Mouse (Mus musculus) liver, embryonic 15.5 days (tissue): ENCODE data around the gene Kcnq5. TPM values are rescaled to one million over a fixed set of nuclear protein-coding genes. Genes with fewer than 3 reads are reported as not detected.

Experiments used
- ATAC-seq: fragments of 200-750 bp; cut with Nextera tagmentation; 2 replicates; pipeline ENCODE4 v1.8.0; 2017; ENCODE audit warnings: moderate number of reproducible peaks, mild to moderate bottlenecking, moderate library complexity; ENCODE audit not compliant: insufficient read depth
- H3K27ac ChIP-seq: fragments of 300-500 bp; sonication (generic); replicated peaks from 2 replicates; pipeline ENCODE4 v1.5.1; 2015; ENCODE audit warnings: mild to moderate bottlenecking, inconsistent platforms
- H3K27me3 ChIP-seq: fragments of 300-500 bp; sonication (generic); 2 replicates; pipeline ENCODE4 v1.6.1; 2015; ENCODE audit warnings: mild to moderate bottlenecking, inconsistent platforms
- H3K36me3 ChIP-seq: fragments of 300-500 bp; sonication (generic); replicated peaks from 2 replicates; pipeline ENCODE4 v1.6.1; 2015; ENCODE audit warnings: moderate library complexity, mild to moderate bottlenecking, inconsistent platforms
- H3K4me1 ChIP-seq: fragments of 300-500 bp; sonication (generic); replicated peaks from 2 replicates; pipeline ENCODE4 v1.6.1; 2015; ENCODE audit warnings: inconsistent platforms
- H3K4me2 ChIP-seq: fragments of 300-500 bp; sonication (generic); 2 replicates; pipeline ENCODE4 v1.6.1; 2015; ENCODE audit warnings: moderate library complexity, mild to moderate bottlenecking, inconsistent platforms
- H3K4me3 ChIP-seq: fragments of 300-500 bp; sonication (generic); replicated peaks from 2 replicates; pipeline ENCODE4 v1.5.1; 2015; ENCODE audit warnings: mild to moderate bottlenecking, inconsistent platforms
- H3K9ac ChIP-seq: fragments of 300-500 bp; sonication (generic); 2 replicates; pipeline ENCODE4 v1.6.1; 2015; ENCODE audit warnings: moderate library complexity, mild to moderate bottlenecking, inconsistent platforms
- H3K9me3 ChIP-seq: fragments of 300-500 bp; sonication (generic); replicated peaks from 2 replicates; pipeline ENCODE4 v1.6.1; 2016; ENCODE audit warnings: inconsistent platforms
- WGBS: fragments of 180-500 bp; shearing (Covaris S2); methylation state at CpG from one replicate; pipeline ENCODE4 v1.1.7; 2015; ENCODE audit warnings: mixed read lengths; ENCODE audit not compliant: insufficient replicate concordance; 5-methylcytosine and 5-hydroxymethylcytosine counted together
- polyA plus RNA-seq: library from polyadenylated mRNA; unstranded; fragments of >200 nt; fragmentation: Nextera tagmentation; extraction: Ambion mirVana; gene quantifications from 2 replicates; pipeline ENCODE4 v1.2.1, GENCODE M21; 2015

Gene Kcnq5
- polyA plus RNA-seq, 1 experiment from 2014 or later: 0.10 TPM

- H3K4me3 ChIP-seq: no peak overlapping the region
- H3K27me3 ChIP-seq: no peaks in the 10 kb centered on the region
- no peak for ATAC-seq
- no peaks in the 10 kb centered on the region for H3K9me3 ChIP-seq
- no peak overlapping the region for H3K4me2 ChIP-seq
- H3K4me1 ChIP-seq: no peaks in the 10 kb centered on the region
- H3K27ac ChIP-seq: no peak overlapping the region
- H3K36me3 ChIP-seq: no peaks in the 10 kb centered on the region
- WGBS: 55% methylated on average over 3 of the region's 3 CpGs
- no peak overlapping the region for H3K9ac ChIP-seq
Observed at GRCm38 (mm10) chr1:21836337-21836736, 125.4 kb downstream of the Kcnq5 start.

DNA sequence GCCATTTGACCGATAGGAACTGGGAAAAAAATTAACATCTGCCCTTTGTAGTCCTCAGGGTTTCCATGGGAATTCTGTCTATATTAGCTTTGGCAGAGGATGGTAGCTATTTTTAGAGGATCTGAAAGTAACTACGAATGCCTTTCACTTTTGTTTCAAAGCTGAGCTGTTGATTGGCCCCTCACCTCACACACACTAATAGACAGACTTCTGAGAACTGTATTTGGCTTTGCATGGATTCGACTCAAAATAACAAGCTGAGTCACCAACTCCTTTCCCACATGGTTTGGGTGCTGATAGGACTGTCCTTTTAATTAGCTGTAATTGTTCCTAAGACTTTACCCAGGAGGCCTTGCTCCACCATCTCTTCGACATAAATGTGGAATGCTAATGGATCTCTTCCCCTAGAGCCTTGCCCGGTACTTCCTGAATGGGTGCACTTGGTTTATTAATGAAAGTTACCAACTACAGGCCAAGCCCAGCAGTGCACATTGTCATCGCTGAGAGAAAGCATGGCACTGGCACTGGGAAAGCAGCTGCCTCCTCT is 131.8 kb downstream of the Kcnq5 start:
- Histone ChIP-seq H3K27me3 (no peaks in the 10 kb centered on the region), H3K4me2 (no peak overlapping the region), H3K4me1 (no peaks in the 10 kb centered on the region), H3K4me3 (no peak overlapping the region), H3K9ac (no peak overlapping the region), H3K36me3 (no peaks in the 10 kb centered on the region), H3K9me3 (no peaks in the 10 kb centered on the region), H3K27ac (no peak overlapping the region)
- 61% methylated on average over 6 of the region's 6 CpGs for WGBS
- ATAC-seq: no peak

GRCm38 (mm10) chr1:21820066-21820630 is 141.6 kb downstream of the Kcnq5 start:
- no peak overlapping the region for H3K27ac ChIP-seq
- no peaks in the 10 kb centered on the region for H3K9me3 ChIP-seq
- 63% methylated on average over 10 of the region's 10 CpGs for WGBS
- H3K27me3 ChIP-seq: no peaks in the 10 kb centered on the region
- no peaks in the 10 kb centered on the region for H3K4me1 ChIP-seq
- no peak overlapping the region for H3K4me2 ChIP-seq
- no peak overlapping the region for H3K9ac ChIP-seq
- H3K4me3 ChIP-seq: no peak overlapping the region
- ATAC-seq: no peak
- no peaks in the 10 kb centered on the region for H3K36me3 ChIP-seq

DNA sequence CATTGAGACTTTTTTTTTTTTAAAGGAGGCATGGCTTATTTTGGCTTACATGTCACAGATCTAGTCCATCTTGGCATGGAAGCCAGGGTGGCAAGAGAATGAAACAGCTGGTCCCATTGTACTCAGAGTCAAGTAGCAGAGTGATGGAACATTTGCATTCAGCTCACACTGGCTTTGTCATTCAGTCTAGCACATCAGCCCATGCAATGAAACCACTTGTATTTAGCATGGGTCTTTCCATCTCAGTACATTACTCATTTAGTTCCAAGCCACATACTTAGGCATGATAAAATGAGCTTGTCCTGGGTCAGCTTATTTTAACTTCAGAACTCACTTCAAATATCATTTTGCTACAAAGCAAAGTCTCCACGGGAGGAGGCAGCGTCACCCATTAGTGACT is 156.7 kb downstream of the Kcnq5 start:
- 61% methylated on average over 2 of the region's 2 CpGs for WGBS
- Histone ChIP-seq H3K4me2 (no peak overlapping the region), H3K27me3 (no peaks in the 10 kb centered on the region), H3K4me3 (no peak overlapping the region), H3K9ac (no peak overlapping the region), H3K27ac (no peak overlapping the region), H3K9me3 (no peaks in the 10 kb centered on the region), H3K36me3 (no peaks in the 10 kb centered on the region), H3K4me1 (no peaks in the 10 kb centered on the region)
- ATAC-seq: no peak

DNA sequence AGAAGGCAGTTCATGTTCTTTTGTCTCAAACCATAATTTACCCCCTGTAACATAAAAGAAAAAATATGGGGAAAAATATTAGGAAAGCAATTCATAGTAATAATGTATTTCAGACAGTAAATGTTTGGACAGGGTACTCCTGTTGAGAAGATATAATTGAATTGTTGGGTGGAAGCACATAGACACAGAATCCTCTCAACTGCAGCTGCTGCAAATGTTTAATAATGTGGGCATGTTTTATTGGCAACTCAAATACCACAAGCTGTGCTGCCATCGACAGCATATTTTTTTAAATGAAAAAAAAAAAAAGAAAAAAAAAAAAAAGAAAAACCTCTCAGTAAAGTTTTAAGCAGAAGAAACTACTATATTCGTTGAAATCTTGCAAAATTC is 157.3 kb downstream of the Kcnq5 start:
- no peaks in the 10 kb centered on the region for H3K4me1 ChIP-seq
- no peak for ATAC-seq
- no peak overlapping the region for H3K27ac ChIP-seq
- no peak overlapping the region for H3K4me3 ChIP-seq
- 38% methylated on average over 2 of the region's 2 CpGs for WGBS
- no peak overlapping the region for H3K4me2 ChIP-seq
- H3K9me3 ChIP-seq: no peaks in the 10 kb centered on the region
- H3K36me3 ChIP-seq: no peaks in the 10 kb centered on the region
- H3K9ac ChIP-seq: no peak overlapping the region
- no peaks in the 10 kb centered on the region for H3K27me3 ChIP-seq

- no peaks in the 10 kb centered on the region for H3K9me3 ChIP-seq
- no peak overlapping the region for H3K4me3 ChIP-seq
- H3K27ac ChIP-seq: no peak overlapping the region
- WGBS: 61% methylated on average over 5 of the region's 5 CpGs
- no peaks in the 10 kb centered on the region for H3K27me3 ChIP-seq
- H3K4me1 ChIP-seq: no peaks in the 10 kb centered on the region
- no peak overlapping the region for H3K9ac ChIP-seq
- no peaks in the 10 kb centered on the region for H3K36me3 ChIP-seq
- ATAC-seq: no peak
- H3K4me2 ChIP-seq: no peak overlapping the region
Observed at GRCm38 (mm10) chr1:21803751-21804476, 157.8 kb downstream of the Kcnq5 start.

DNA sequence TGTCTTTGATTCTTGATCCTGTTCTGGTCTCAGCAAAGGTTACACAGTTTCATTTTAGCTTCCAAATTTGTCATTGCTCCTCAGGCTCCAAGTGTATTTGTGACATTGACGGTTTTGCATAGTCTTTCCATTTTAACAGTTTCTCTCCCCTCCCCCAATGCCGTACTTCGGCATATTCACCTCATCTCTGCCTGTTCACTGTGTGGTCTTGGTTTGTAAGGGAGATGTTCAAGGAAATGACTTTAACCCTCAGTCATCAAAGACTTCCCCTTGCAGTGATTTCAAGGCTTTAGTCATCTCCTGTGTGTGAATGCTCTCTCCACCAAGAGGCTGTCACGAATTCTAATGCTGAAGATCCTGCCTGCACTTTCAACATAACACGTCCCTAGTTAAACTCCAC is 181.0 kb downstream of the Kcnq5 start:
- ATAC-seq: no peak
- Histone ChIP-seq H3K4me1 (no peaks in the 10 kb centered on the region), H3K27me3 (no peaks in the 10 kb centered on the region), H3K27ac (no peak overlapping the region), H3K9ac (no peak overlapping the region), H3K9me3 (no peaks in the 10 kb centered on the region), H3K4me2 (no peak overlapping the region), H3K4me3 (no peak overlapping the region), H3K36me3 (no peaks in the 10 kb centered on the region)
- WGBS: 56% methylated on average over 5 of the region's 5 CpGs

GRCm38 (mm10) chr1:21777560-21777959 is 184.2 kb downstream of the Kcnq5 start:
- Histone ChIP-seq H3K27ac (no peak overlapping the region), H3K36me3 (no peaks in the 10 kb centered on the region), H3K4me1 (no peaks in the 10 kb centered on the region), H3K4me3 (no peak overlapping the region), H3K27me3 (no peaks in the 10 kb centered on the region), H3K9ac (no peak overlapping the region), H3K9me3 (no peaks in the 10 kb centered on the region), H3K4me2 (no peak overlapping the region)
- no peak for ATAC-seq
- WGBS: 69% methylated on average over 5 of the region's 5 CpGs

DNA sequence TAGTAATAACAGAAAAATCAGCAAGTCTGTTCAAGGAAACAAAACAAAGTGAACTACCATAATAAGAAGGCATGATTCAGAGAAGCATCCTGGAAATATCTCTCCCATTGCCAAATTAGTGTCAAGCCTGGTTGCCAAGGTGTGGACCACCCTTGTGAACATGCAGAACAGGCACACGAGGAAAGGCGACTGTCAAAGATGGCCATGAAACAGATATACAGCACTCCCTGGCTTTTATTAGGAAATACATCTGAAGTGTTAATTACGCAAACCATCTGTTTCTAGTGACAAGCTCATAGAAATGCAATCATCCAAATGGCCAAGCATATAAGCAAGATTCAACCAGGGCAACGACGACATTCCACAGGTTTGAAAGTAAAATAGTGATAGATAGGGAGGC is 187.8 kb downstream of the Kcnq5 start:
- Histone ChIP-seq H3K9me3 (no peaks in the 10 kb centered on the region), H3K4me2 (no peak overlapping the region), H3K27ac (no peak overlapping the region), H3K9ac (no peak overlapping the region), H3K36me3 (no peaks in the 10 kb centered on the region), H3K4me1 (no peaks in the 10 kb centered on the region), H3K4me3 (no peak overlapping the region), H3K27me3 (no peaks in the 10 kb centered on the region)
- WGBS: 71% methylated on average over 5 of the region's 5 CpGs
- ATAC-seq: no peak

DNA sequence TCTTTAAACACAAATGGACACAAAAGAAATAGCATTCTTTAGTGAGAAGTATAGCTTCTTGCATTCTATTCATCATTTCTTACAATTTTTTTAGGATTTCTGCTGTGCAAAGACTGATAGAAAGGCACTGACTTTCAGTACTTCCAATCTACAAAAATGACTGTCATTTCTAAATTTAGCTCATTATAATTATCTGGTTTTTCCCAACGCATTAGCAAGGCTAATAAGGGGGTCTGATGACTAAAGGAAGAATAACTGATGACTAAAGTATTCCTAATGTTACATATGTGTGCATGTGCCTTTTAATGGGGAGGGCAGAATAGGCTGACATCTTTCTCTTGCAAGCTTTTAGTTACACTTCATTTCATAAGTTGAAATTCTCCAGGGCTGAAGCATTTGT is 191.2 kb downstream of the Kcnq5 start:
- H3K4me3 ChIP-seq: no peak overlapping the region
- H3K36me3 ChIP-seq: no peaks in the 10 kb centered on the region
- H3K9ac ChIP-seq: no peak overlapping the region
- ATAC-seq: no peak
- H3K27me3 ChIP-seq: no peaks in the 10 kb centered on the region
- no peak overlapping the region for H3K4me2 ChIP-seq
- 46% methylated on average over 1 of the region's 1 CpGs for WGBS
- H3K9me3 ChIP-seq: no peaks in the 10 kb centered on the region
- no peak overlapping the region for H3K27ac ChIP-seq
- no peaks in the 10 kb centered on the region for H3K4me1 ChIP-seq

GRCm38 (mm10) chr1:21749297-21749696 is 212.4 kb downstream of the Kcnq5 start:
- H3K9me3 ChIP-seq: no peaks in the 10 kb centered on the region
- WGBS: 57% methylated on average over 1 of the region's 1 CpGs
- no peak for ATAC-seq
- no peak overlapping the region for H3K9ac ChIP-seq
- no peak overlapping the region for H3K4me2 ChIP-seq
- no peak overlapping the region for H3K27ac ChIP-seq
- H3K36me3 ChIP-seq: no peaks in the 10 kb centered on the region
- no peaks in the 10 kb centered on the region for H3K27me3 ChIP-seq
- no peak overlapping the region for H3K4me3 ChIP-seq
- no peaks in the 10 kb centered on the region for H3K4me1 ChIP-seq

- H3K9me3 ChIP-seq: no peaks in the 10 kb centered on the region
- no peaks in the 10 kb centered on the region for H3K4me1 ChIP-seq
- no peaks in the 10 kb centered on the region for H3K36me3 ChIP-seq
- H3K27me3 ChIP-seq: no peaks in the 10 kb centered on the region
- no peak overlapping the region for H3K27ac ChIP-seq
- no peak overlapping the region for H3K4me3 ChIP-seq
- no peak overlapping the region for H3K9ac ChIP-seq
- no peak for ATAC-seq
- H3K4me2 ChIP-seq: no peak overlapping the region
- WGBS: 36% methylated on average over 1 of the region's 1 CpGs
Observed at GRCm38 (mm10) chr1:21729131-21729530, 232.6 kb downstream of the Kcnq5 start.
